9 mouse cellular contexts compared by ENCODE assay signal in genomic region chr1:132140171-132140570, GRCm38 (mm10). TPM values are rescaled to one million over a fixed set of nuclear protein-coding genes. Genes with fewer than 3 reads are reported as not detected.
A peak's percentile ranks its signal among the peaks of the same experiment; 100 is the strongest.
DNase-seq lines count a peak whose midpoint lies in the region; ATAC-seq and TF ChIP-seq lines count a peak whose summit lies in the region.
"Had no signal": no experiment of that assay in that cellular context is flagged by ENCODE, and none has a peak within 500 bp of the region (broad histone marks: within the 10 kb centered on the region; RNA-seq: fewer than 3 reads in every experiment).

No protein-coding gene starts in this region.

- ATAC-seq in hindbrain, embryonic 16.5 days: no peak
- no peak for ATAC-seq in kidney, embryonic 15.5 days (replicated peaks; ENCODE audit: low FRiP score)

- no peak overlapping the region for H3K9ac ChIP-seq in hindbrain, embryonic 16.5 days (ENCODE audit: low read depth, low read length)
- H3K9ac ChIP-seq in kidney, embryonic 15.5 days: no peak overlapping the region

- H3K4me1 ChIP-seq in hindbrain, embryonic 10.5 days (replicated peaks): peaks cover 64% of the 10 kb centered on the region
- peaks cover 17% of the 10 kb centered on the region for H3K4me1 ChIP-seq in hindbrain, embryonic 16.5 days (ENCODE audit: control insufficient read depth, insufficient read depth, low read depth, low read length)
- peaks cover 42% of the 10 kb centered on the region for H3K4me1 ChIP-seq in kidney, embryonic 15.5 days

- peaks cover 52% of the 10 kb centered on the region for H3K27me3 ChIP-seq in hindbrain, embryonic 10.5 days (ENCODE audit: insufficient read depth, poor library complexity, severe bottlenecking)
- peaks cover 7% of the 10 kb centered on the region; the same call in 1 of the 2 replicates for H3K27me3 ChIP-seq in hindbrain, embryonic 16.5 days (replicated peaks; ENCODE audit: control insufficient read depth, insufficient read depth, low read length)
- peaks cover 16% of the 10 kb centered on the region; the same call in 1 of the 2 replicates for H3K27me3 ChIP-seq in kidney, embryonic 15.5 days

- no peaks in the 10 kb centered on the region for H3K36me3 ChIP-seq in hindbrain, embryonic 10.5 days
- no peaks in the 10 kb centered on the region for H3K36me3 ChIP-seq in hindbrain, embryonic 16.5 days (ENCODE audit: control insufficient read depth, insufficient read depth, low read length)
- no peaks in the 10 kb centered on the region for H3K36me3 ChIP-seq in kidney, embryonic 15.5 days

- peak overlapping the region; percentile 60 for H3K4me3 ChIP-seq in hindbrain, embryonic 10.5 days
- no peak overlapping the region for H3K4me3 ChIP-seq in hindbrain, embryonic 16.5 days (ENCODE audit: low read length)
- H3K4me3 ChIP-seq in kidney, embryonic 15.5 days (replicated peaks): no peak overlapping the region

- peak; percentile 50; the same call in 1 of the 2 replicates for TF ChIP-seq CTCF in brain, embryonic 14.5 days (IDR thresholded peaks at IDR 0.05; ENCODE audit: borderline replicate concordance, extremely low read depth, insufficient read depth, insufficient read length)

- H3K27ac ChIP-seq in hindbrain, embryonic 10.5 days: no peak overlapping the region
- H3K27ac ChIP-seq in hindbrain, embryonic 16.5 days (ENCODE audit: low read depth, low read length): no peak overlapping the region
- 0 out of 2 replicates have a peak overlapping the region, but pooled peaks have one; percentile 32 for H3K27ac ChIP-seq in kidney, embryonic 15.5 days

- no peak for TF ChIP-seq POLR2A in brain, embryonic 14.5 days (IDR thresholded peaks at IDR 0.05; ENCODE audit: borderline replicate concordance, extremely low read depth, insufficient read depth, insufficient read length, poor library complexity, severe bottlenecking)

- no peak overlapping the region for H3K4me2 ChIP-seq in hindbrain, embryonic 16.5 days (ENCODE audit: low read length)
- peak overlapping the region; percentile 88; the same call in 1 of the 2 replicates for H3K4me2 ChIP-seq in kidney, embryonic 15.5 days

- DNase-seq in hindbrain, embryonic 10.5 days (ENCODE audit: low spot score): peak; percentile 50
- peak; percentile 90 for DNase-seq in ES-CJ7 (ENCODE audit: low read depth, low spot score)
- no peak for DNase-seq in brain, embryonic 14.5 days (ENCODE audit: low read depth)
- DNase-seq in natural killer cell, adult 2 months (ENCODE audit: low spot score in 2 of 2): peak; percentile 55 to 56
- no peak for DNase-seq in T-cell, adult 2 months (ENCODE audit: low spot score)
- DNase-seq in layer of hippocampus, adult 18-20 months (ENCODE audit: low spot score in 2 of 2): no peak

- WGBS in hindbrain, embryonic 10.5 days: 57% methylated on average over 10 of the region's 10 CpGs
- WGBS in hindbrain, embryonic 16.5 days: 70% methylated on average over 10 of the region's 10 CpGs
- 48% methylated on average over 10 of the region's 10 CpGs for WGBS in kidney, embryonic 15.5 days

- H3K9me3 ChIP-seq in hindbrain, embryonic 10.5 days: no peaks in the 10 kb centered on the region
- no peaks in the 10 kb centered on the region for H3K9me3 ChIP-seq in hindbrain, embryonic 16.5 days (ENCODE audit: control insufficient read depth, low read length)
- no peaks in the 10 kb centered on the region for H3K9me3 ChIP-seq in kidney, embryonic 15.5 days (replicated peaks)

RNA-seq across cellular contexts. Expression of gene Cdk18, which starts 0.7 kb away (rescaled TPM):
- 2.1 and 2.2 TPM in 2 replicates for polyA plus RNA-seq in hindbrain, embryonic 10.5 days (2016; fragmentation: Nextera tagmentation; extraction: Ambion mirVana)
- polyA plus RNA-seq in hindbrain, embryonic 16.5 days (2015; fragmentation: Nextera tagmentation; extraction: Ambion mirVana): 1.1 and 1.5 TPM in 2 replicates
- polyA plus RNA-seq in brain, embryonic 14.5 days (2012; rRNA removed): 1.3 TPM in 2 replicates
- 7.6 and 8.1 TPM in 2 replicates for polyA plus RNA-seq in kidney, embryonic 15.5 days (2015; fragmentation: Nextera tagmentation; extraction: Ambion mirVana)
- 10 to 100 TPM; 21.7 to 29.2 TPM for total RNA-seq in layer of hippocampus, adult 18-20 months (2021)

RNA-seq across cellular contexts. Expression of gene Lemd1, which starts 51.1 kb away (rescaled TPM):
- 2.6 and 7.7 TPM in 2 replicates for polyA plus RNA-seq in hindbrain, embryonic 10.5 days (2016; fragmentation: Nextera tagmentation; extraction: Ambion mirVana)
- polyA plus RNA-seq in hindbrain, embryonic 16.5 days (2015; fragmentation: Nextera tagmentation; extraction: Ambion mirVana): 11.4 and 14.0 TPM in 2 replicates
- polyA plus RNA-seq in brain, embryonic 14.5 days (2012; rRNA removed): 22.9 and 25.1 TPM in 2 replicates
- polyA plus RNA-seq in kidney, embryonic 15.5 days (2015; fragmentation: Nextera tagmentation; extraction: Ambion mirVana): 0.31 and 0.51 TPM in 2 replicates
- under 1 TPM in 1 of 2 experiments, not detected in 1; 0.32 TPM for total RNA-seq in layer of hippocampus, adult 18-20 months (2021)
- total RNA-seq: heart, adult 18-20 months had no signal

RNA-seq across cellular contexts. Expression of gene AC124108.1, which starts 51.1 kb away (rescaled TPM):
- polyA plus RNA-seq in hindbrain, embryonic 10.5 days (2016; fragmentation: Nextera tagmentation; extraction: Ambion mirVana): 1.6 and 2.8 TPM in 2 replicates
- 1.8 and 2.3 TPM in 2 replicates for polyA plus RNA-seq in hindbrain, embryonic 16.5 days (2015; fragmentation: Nextera tagmentation; extraction: Ambion mirVana)
- 21.7 and 23.3 TPM in 2 replicates for polyA plus RNA-seq in brain, embryonic 14.5 days (2012; rRNA removed)
- polyA plus RNA-seq in kidney, embryonic 15.5 days (2015; fragmentation: Nextera tagmentation; extraction: Ambion mirVana): 0.05 TPM in 2 replicates
- under 1 TPM; 0.45 to 0.48 TPM for total RNA-seq in layer of hippocampus, adult 18-20 months (2021)

Comparison
In these comparisons a context has a peak if more than half of its experiments do, and no peak if none do; other contexts are left out.
1. DNase-seq: peak in hindbrain, embryonic 10.5 days (single experiment), ES-CJ7 (single experiment) and natural killer cell, adult 2 months (2 of 2); none in brain, embryonic 14.5 days (single experiment), T-cell, adult 2 months (single experiment) and layer of hippocampus, adult 18-20 months (0 of 2).